Comparison of ENCODE assay signal across 12 mouse cellular contexts in the genomic region with DNA sequence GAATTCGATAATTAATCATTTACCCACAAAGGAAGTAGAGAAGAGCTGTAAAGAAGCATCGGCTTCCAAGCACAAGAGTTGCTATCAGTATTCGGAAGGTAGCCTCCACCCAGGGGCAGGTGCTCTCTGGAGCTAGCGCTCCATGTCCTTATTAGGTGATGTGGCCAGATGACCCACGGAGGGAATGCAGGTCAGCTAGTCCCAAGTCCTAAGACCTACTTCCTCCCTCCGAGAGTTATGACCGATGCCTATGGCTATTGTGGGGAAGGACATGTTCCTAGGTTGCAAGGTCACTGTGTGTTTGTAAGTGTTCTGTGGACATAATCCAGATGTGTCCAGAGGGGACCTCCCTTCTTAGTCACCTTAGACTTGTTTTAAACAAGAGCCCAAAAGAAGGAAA. TPM values are rescaled to one million over a fixed set of nuclear protein-coding genes. Genes with fewer than 3 reads are reported as not detected.
DNase-seq lines count a peak whose midpoint lies in the region; ATAC-seq and TF ChIP-seq lines count a peak whose summit lies in the region.
"Had no signal": no experiment of that assay in that cellular context is flagged by ENCODE, and none has a peak within 500 bp of the region (broad histone marks: within the 10 kb centered on the region; RNA-seq: fewer than 3 reads in every experiment).

No protein-coding gene starts in this region.

- 73% methylated on average over 7 of the region's 7 CpGs for WGBS in heart, embryonic 16.5 days
- 79% methylated on average over 7 of the region's 7 CpGs for WGBS in liver, postnatal 0 days (ENCODE audit: insufficient replicate concordance)

- H3K27me3 ChIP-seq in heart, embryonic 16.5 days (ENCODE audit: control insufficient read depth, insufficient read depth, low read length): no peaks in the 10 kb centered on the region
- no peaks in the 10 kb centered on the region for H3K27me3 ChIP-seq in liver, postnatal 0 days (ENCODE audit: insufficient read depth, low read length)
- H3K27me3 ChIP-seq: hindbrain, embryonic 13.5 days had no signal

- H3K9me3 ChIP-seq in heart, embryonic 16.5 days (replicated peaks; ENCODE audit: control insufficient read depth, low read length): no peaks in the 10 kb centered on the region
- H3K9me3 ChIP-seq in liver, postnatal 0 days (ENCODE audit: low read length): no peaks in the 10 kb centered on the region
- H3K9me3 ChIP-seq: hindbrain, embryonic 13.5 days had no signal

- no peak for TF ChIP-seq CTCF in gastrocnemius, adult 2 months (IDR thresholded peaks at IDR 0.05)
- no peak for TF ChIP-seq CTCF in layer of hippocampus, adult 2 months (conservative IDR thresholded peaks at IDR 0.05)
- TF ChIP-seq CTCF in liver, postnatal 0 days (IDR thresholded peaks at IDR 0.05; ENCODE audit: low read depth): no peak

- DNase-seq in gastrocnemius, adult 2 months: no peak
- DNase-seq in gastrocnemius, postnatal 10 days: no peak
- no peak for DNase-seq in layer of hippocampus, adult 2 months (ENCODE audit: low spot score in 2 of 2)
- DNase-seq in layer of hippocampus, adult 18-20 months (ENCODE audit: low spot score in 2 of 2): no peak
- DNase-seq in liver, postnatal 0 days: no peak
- no peak for DNase-seq in spleen, postnatal 14 days (ENCODE audit: low spot score in 2 of 2)
- no peak for DNase-seq in frontal cortex, adult 2 months (ENCODE audit: extremely low spot score in 1 of 2, low spot score in 1 of 2)
- DNase-seq: adrenal gland, postnatal 14 days; B cell, adult 2 months; right cerebral cortex, postnatal 25 days had no signal

- peak overlapping the region; percentile 93 for H3K4me3 ChIP-seq in gastrocnemius, adult 2 months
- H3K4me3 ChIP-seq in layer of hippocampus, adult 2 months: peak overlapping the region; percentile 94; the same call in 1 of the 2 replicates
- H3K4me3 ChIP-seq in heart, embryonic 16.5 days (ENCODE audit: low read length): peak overlapping the region; percentile 18
- peak overlapping the region; percentile 92; the same call in 1 of the 2 replicates for H3K4me3 ChIP-seq in liver, postnatal 0 days (ENCODE audit: low read depth, low read length)

- peaks cover 28% of the 10 kb centered on the region for H3K36me3 ChIP-seq in heart, embryonic 16.5 days (ENCODE audit: control insufficient read depth, insufficient read depth)
- peaks cover 26% of the 10 kb centered on the region for H3K36me3 ChIP-seq in liver, postnatal 0 days (replicated peaks; ENCODE audit: insufficient read depth, low read length)

- TF ChIP-seq EP300 in liver, postnatal 0 days (IDR thresholded peaks at IDR 0.05; ENCODE audit: low read depth): no peak

- ATAC-seq in heart, embryonic 16.5 days (replicated peaks; ENCODE audit: extremely low read depth, insufficient read depth, low FRiP score): no peak
- ATAC-seq in liver, postnatal 0 days: no peak

- H3K9ac ChIP-seq in heart, embryonic 16.5 days (ENCODE audit: low read length): no peak overlapping the region; the same call in 1 of the 2 replicates
- no peak overlapping the region for H3K9ac ChIP-seq in liver, postnatal 0 days (replicated peaks)
- H3K9ac ChIP-seq: hindbrain, embryonic 13.5 days had no signal

- H3K27ac ChIP-seq in gastrocnemius, adult 2 months: 0 out of 2 replicates have a peak overlapping the region, but pooled peaks have one; percentile 97
- peak overlapping the region; percentile 25; the same call in 1 of the 2 replicates for H3K27ac ChIP-seq in layer of hippocampus, adult 2 months
- H3K27ac ChIP-seq in heart, embryonic 16.5 days (ENCODE audit: low read length): no peak overlapping the region
- no peak overlapping the region for H3K27ac ChIP-seq in liver, postnatal 0 days (ENCODE audit: low read depth)
- H3K27ac ChIP-seq: hindbrain, embryonic 13.5 days had no signal

- peaks cover 13% of the 10 kb centered on the region for H3K4me1 ChIP-seq in heart, embryonic 16.5 days (ENCODE audit: control insufficient read depth, insufficient read depth, low read length)
- H3K4me1 ChIP-seq in liver, postnatal 0 days (ENCODE audit: insufficient read depth): peaks cover 11% of the 10 kb centered on the region

- peak overlapping the region; percentile 74 for H3K4me2 ChIP-seq in heart, embryonic 16.5 days (ENCODE audit: low read depth, low read length)
- peak overlapping the region; percentile 85 for H3K4me2 ChIP-seq in liver, postnatal 0 days (ENCODE audit: low read depth, low read length)

- intact Hi-C loops in gastrocnemius, adult 2 months (cut with DNase I): loop anchor here (10.0 kb wide), 1 partner anchor 357 kb away; no protein-coding TSS in a partner anchor

RNA-seq across cellular contexts. Expression of a gene that starts 12.2 kb away (rescaled TPM):
- 10 to 100 TPM; 13.1 to 20.7 TPM for total RNA-seq in gastrocnemius, adult 2 months (2021)
- 10 to 100 TPM; 43.7 to 51.3 TPM for total RNA-seq in gastrocnemius, postnatal 10 days (2021)
- 100 to 1,000 TPM; 106 to 107 TPM for total RNA-seq in layer of hippocampus, adult 2 months (2021)
- total RNA-seq in layer of hippocampus, adult 18-20 months (2021): 100 to 1,000 TPM in 1 of 2 experiments, 10 to 100 TPM in 1; 99.7 to 100 TPM
- 224 and 247 TPM in 2 replicates for polyA plus RNA-seq in heart, embryonic 16.5 days (2015; fragmentation: Nextera tagmentation; extraction: Ambion mirVana)
- polyA plus RNA-seq in liver, postnatal 0 days (2015; fragmentation: Nextera tagmentation; extraction: Ambion mirVana): 132 and 136 TPM in 2 replicates
- polyA plus RNA-seq in frontal cortex, adult 2 months (2012; rRNA removed): 112 and 113 TPM in 2 replicates

Comparison
In these comparisons a context has a peak if more than half of its experiments do, and no peak if none do; other contexts are left out.
1. H3K27ac ChIP-seq: peak in gastrocnemius, adult 2 months (single experiment) and layer of hippocampus, adult 2 months (single experiment); none in heart, embryonic 16.5 days (single experiment) and liver, postnatal 0 days (single experiment).
2. H3K4me3 ChIP-seq: peak in every context shown above with its lines; median percentile 94 in layer of hippocampus, adult 2 months; 93 in gastrocnemius, adult 2 months; 92 in liver, postnatal 0 days; 18 in heart, embryonic 16.5 days.